Mouse (Mus musculus) hindbrain, embryonic 13.5 days (tissue): ENCODE results near the gene Bfsp1. TPM values are rescaled to one million over a fixed set of nuclear protein-coding genes. Genes with fewer than 3 reads are reported as not detected.

ENCODE experiments used
- ATAC-seq: fragments of 200-750 bp; cut with Nextera tagmentation; 2 replicates; pipeline ENCODE4 v1.8.0; 2017; ENCODE audit warnings: moderate TSS enrichment; ENCODE audit not compliant: low FRiP score
- H3K27ac ChIP-seq: fragments of 300-500 bp; sonication (generic); 2 replicates; pipeline ENCODE4 v1.5.1; 2015; ENCODE audit warnings: inconsistent platforms, mild to moderate bottlenecking, moderate library complexity
- H3K27me3 ChIP-seq: fragments of 300-500 bp; sonication (generic); 2 replicates; pipeline ENCODE4 v1.6.1; 2015; ENCODE audit warnings: mild to moderate bottlenecking, inconsistent platforms
- H3K36me3 ChIP-seq: fragments of 300-500 bp; sonication (generic); 2 replicates; pipeline ENCODE4 v1.6.1; 2015; ENCODE audit warnings: mild to moderate bottlenecking, inconsistent platforms
- H3K4me1 ChIP-seq: fragments of 300-500 bp; sonication (generic); replicated peaks from 2 replicates; pipeline ENCODE4 v1.6.1; 2015; ENCODE audit warnings: inconsistent platforms
- H3K4me2 ChIP-seq: fragments of 300-500 bp; sonication (generic); 2 replicates; pipeline ENCODE4 v1.6.1; 2015; ENCODE audit warnings: inconsistent platforms, mild to moderate bottlenecking, moderate library complexity
- H3K4me3 ChIP-seq: fragments of 300-500 bp; sonication (generic); 2 replicates; pipeline ENCODE4 v1.5.1; 2015; ENCODE audit warnings: mild to moderate bottlenecking, inconsistent platforms
- H3K9ac ChIP-seq: fragments of 300-500 bp; sonication (generic); 2 replicates; pipeline ENCODE4 v1.6.1; 2015; ENCODE audit warnings: mild to moderate bottlenecking, inconsistent platforms
- H3K9me3 ChIP-seq: fragments of 300-500 bp; sonication (generic); 2 replicates; pipeline ENCODE4 v1.6.1; 2016; ENCODE audit warnings: inconsistent platforms
- WGBS: fragments of 180-500 bp; shearing (Covaris S2); methylation state at CpG from one replicate; pipeline ENCODE4 v1.1.7; 2015; 5-methylcytosine and 5-hydroxymethylcytosine counted together
- polyA plus RNA-seq: library from polyadenylated mRNA; unstranded; fragments of >200 nt; fragmentation: Nextera tagmentation; extraction: Ambion mirVana; gene quantifications from 2 replicates; pipeline ENCODE4 v1.2.1, GENCODE M21; 2015

Gene Bfsp1
- polyA plus RNA-seq, 1 experiment from 2014 or later = 1.4 TPM

DNA sequence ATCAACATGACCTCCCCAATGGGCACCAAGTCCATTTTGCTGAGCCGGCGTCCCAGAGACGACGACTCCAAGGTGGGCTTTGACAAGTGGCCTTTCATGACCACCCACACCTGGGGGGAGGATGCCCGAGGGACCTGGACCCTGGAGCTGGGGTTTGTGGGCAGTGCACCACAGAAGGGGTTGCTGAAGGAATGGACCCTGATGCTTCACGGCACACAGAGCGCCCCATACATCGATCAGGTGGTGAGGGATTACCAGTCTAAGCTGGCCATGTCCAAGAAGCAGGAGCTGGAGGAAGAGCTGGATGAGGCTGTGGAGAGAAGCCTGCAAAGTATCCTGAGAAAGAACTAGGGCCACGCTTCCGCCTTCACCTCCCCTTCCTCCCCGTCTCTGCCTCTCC is 49.5 kb downstream of the Bfsp1 start:
- no peak for ATAC-seq
- no peak overlapping the region for H3K9ac ChIP-seq
- no peak overlapping the region for H3K27ac ChIP-seq
- no peaks in the 10 kb centered on the region for H3K27me3 ChIP-seq
- WGBS = 92% methylated on average over 11 of the region's 11 CpGs
- no peak overlapping the region for H3K4me3 ChIP-seq
- no peak overlapping the region for H3K4me2 ChIP-seq
- H3K36me3 ChIP-seq = peaks cover 8% of the 10 kb centered on the region; the same call in 1 of the 2 replicates
- no peaks in the 10 kb centered on the region for H3K9me3 ChIP-seq
- no peaks in the 10 kb centered on the region for H3K4me1 ChIP-seq

GRCm38 (mm10) chr2:143812262-143812661 is 50.7 kb downstream of the Bfsp1 start:
- Histone ChIP-seq H3K27ac (no peak overlapping the region), H3K27me3 (no peaks in the 10 kb centered on the region), H3K36me3 (peaks cover 8% of the 10 kb centered on the region; the same call in 1 of the 2 replicates), H3K9ac (no peak overlapping the region), H3K9me3 (no peaks in the 10 kb centered on the region), H3K4me1 (no peaks in the 10 kb centered on the region), H3K4me2 (no peak overlapping the region), H3K4me3 (no peak overlapping the region)
- ATAC-seq = no peak
- WGBS = 56% methylated on average over 4 of the region's 4 CpGs

DNA sequence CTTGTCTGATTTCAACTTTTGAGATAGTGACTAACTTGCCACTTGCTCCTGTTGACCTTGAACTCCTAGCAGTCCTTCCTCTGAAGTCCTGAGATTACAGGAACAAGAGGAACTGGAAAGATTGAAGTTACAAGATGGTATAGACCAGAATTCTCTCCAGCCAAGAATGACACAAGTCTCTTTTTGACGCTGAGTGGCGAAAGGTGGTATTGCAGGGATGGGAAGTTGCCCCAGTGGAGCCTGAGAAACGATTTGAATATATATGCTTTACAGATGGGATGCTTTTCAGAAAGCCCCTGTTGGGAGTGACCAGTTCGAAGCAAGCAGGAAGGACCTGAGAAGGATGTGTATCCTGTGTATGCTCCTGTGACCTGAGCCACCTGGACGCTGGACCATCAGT is 54.2 kb downstream of the Bfsp1 start:
- no peak for ATAC-seq
- H3K9me3 ChIP-seq = no peaks in the 10 kb centered on the region
- peaks cover 5% of the 10 kb centered on the region; the same call in 1 of the 2 replicates for H3K36me3 ChIP-seq
- whole genome bisulfite sequencing = 71% methylated on average over 5 of the region's 5 CpGs
- H3K27ac ChIP-seq = no peak overlapping the region
- no peak overlapping the region for H3K4me2 ChIP-seq
- H3K4me1 ChIP-seq = peaks cover 6% of the 10 kb centered on the region
- H3K9ac ChIP-seq = no peak overlapping the region
- no peak overlapping the region for H3K4me3 ChIP-seq
- no peaks in the 10 kb centered on the region for H3K27me3 ChIP-seq

DNA sequence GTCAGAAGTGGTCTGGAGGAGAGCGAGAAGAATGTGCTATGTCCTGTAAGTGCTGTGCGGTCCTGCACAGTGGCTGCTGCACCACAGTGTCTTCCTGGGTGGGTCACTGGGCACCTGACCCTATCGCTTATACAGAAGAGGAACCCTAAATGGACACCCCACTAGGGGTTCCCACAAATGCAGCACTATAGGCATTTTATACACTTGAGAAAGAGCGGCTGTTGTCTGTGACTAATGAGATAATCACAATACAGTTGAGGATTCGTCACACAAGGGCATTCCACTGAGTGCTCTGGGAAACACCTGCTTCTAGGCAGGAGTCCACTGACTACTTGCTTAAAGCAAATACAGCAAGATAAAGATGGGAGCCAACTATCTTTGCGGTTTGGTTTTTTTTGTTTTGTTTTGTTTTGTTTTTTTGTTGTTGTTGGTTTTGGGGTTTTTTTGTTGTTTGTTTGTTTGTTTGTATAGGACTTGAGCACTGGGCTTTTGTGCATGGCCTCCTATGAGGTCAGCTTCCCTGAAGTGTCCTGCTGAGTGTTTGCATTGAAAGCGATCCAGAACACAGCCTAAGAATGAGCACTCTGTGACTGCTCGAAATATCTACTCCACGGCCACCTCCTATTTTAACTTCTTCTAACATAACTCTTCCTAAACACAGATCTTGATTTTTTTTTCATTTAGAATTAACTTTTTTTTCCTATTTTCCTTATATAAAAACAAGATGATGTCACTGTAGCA is 55.9 kb downstream of the Bfsp1 start:
- Histone ChIP-seq H3K36me3 (peaks cover 3% of the 10 kb centered on the region; the same call in 1 of the 2 replicates), H3K27ac (no peak overlapping the region), H3K4me3 (no peak overlapping the region), H3K4me1 (peaks cover 6% of the 10 kb centered on the region), H3K9me3 (no peaks in the 10 kb centered on the region), H3K27me3 (no peaks in the 10 kb centered on the region), H3K4me2 (no peak overlapping the region), H3K9ac (no peak overlapping the region)
- 57% methylated on average over 9 of the region's 9 CpGs for WGBS
- peak; percentile 61; the same call in 1 of the 2 replicates for ATAC-seq

- Histone ChIP-seq H3K27ac (no peak overlapping the region), H3K4me3 (no peak overlapping the region), H3K36me3 (peaks cover 3% of the 10 kb centered on the region; the same call in 1 of the 2 replicates), H3K9me3 (no peaks in the 10 kb centered on the region), H3K4me2 (no peak overlapping the region), H3K27me3 (no peaks in the 10 kb centered on the region), H3K9ac (no peak overlapping the region), H3K4me1 (peaks cover 6% of the 10 kb centered on the region)
- 67% methylated on average over 15 of the region's 15 CpGs for WGBS
- peak; percentile 39; the same call in 1 of the 2 replicates for ATAC-seq
These were observed 56.6 kb downstream of the Bfsp1 start for GRCm38 (mm10) chr2:143806140-143806923.

DNA sequence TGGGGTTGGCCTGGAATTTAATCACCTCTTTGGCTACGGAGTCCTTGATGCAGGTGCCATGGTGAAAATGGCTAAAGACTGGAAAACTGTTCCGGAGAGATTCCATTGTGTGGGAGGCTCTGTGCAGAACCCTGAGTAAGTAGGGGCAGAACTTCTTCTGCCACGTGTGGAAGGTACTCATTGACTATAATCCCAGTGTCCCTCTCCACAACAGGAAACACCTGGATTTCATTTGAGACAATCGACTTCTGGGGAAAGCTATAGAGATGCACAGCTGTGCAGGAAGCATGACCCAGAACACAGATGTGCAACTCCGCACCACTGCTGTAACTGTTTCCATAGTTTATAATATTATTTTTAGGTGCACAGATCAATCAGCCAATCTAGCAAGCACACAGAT is 61.9 kb downstream of the Bfsp1 start:
- H3K27me3 ChIP-seq = no peaks in the 10 kb centered on the region
- no peaks in the 10 kb centered on the region for H3K4me1 ChIP-seq
- no peak overlapping the region for H3K4me3 ChIP-seq
- H3K27ac ChIP-seq = no peak overlapping the region
- no peak for ATAC-seq
- peaks cover 7% of the 10 kb centered on the region; the same call in 1 of the 2 replicates for H3K36me3 ChIP-seq
- no peak overlapping the region for H3K9ac ChIP-seq
- WGBS = 83% methylated on average over 5 of the region's 5 CpGs
- no peaks in the 10 kb centered on the region for H3K9me3 ChIP-seq
- no peak overlapping the region for H3K4me2 ChIP-seq

DNA sequence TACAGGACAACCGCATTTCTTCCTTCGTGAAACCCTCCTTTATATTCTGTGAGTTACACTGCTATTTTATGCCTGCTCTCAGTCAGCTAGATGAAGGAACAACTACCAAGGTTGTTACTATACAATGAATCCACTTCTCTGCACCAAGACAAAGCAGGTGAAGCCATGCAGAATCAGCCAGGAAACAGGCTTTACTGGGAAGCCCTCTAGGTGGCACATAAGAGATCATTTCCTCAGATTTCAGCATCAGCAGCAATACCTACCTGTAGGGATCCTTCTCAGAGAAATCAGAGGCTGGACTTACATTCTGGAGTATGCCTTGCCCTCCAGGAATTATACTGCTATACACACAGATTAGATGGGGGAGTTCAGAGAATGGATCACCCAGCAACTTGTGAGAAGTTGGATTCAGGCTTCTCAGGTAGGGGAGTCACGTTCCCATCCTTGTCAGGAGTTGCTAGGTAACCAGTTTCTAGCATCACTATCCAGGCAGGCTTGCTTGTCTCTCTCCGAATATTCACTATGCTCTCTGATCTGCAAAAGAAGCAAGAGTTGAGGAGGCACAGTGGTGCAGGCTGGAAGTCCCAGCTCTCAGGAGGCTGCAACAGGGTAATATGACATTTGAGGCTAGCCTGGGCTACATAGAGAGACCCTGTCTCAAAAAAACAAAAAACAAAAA is 66.5 kb downstream of the Bfsp1 start:
- Histone ChIP-seq H3K4me1 (no peaks in the 10 kb centered on the region), H3K36me3 (0 out of 2 replicates have a peak, but pooled peaks cover 5% of the 10 kb centered on the region), H3K4me3 (no peak overlapping the region), H3K9ac (no peak overlapping the region), H3K4me2 (no peak overlapping the region), H3K27ac (no peak overlapping the region), H3K27me3 (no peaks in the 10 kb centered on the region), H3K9me3 (no peaks in the 10 kb centered on the region)
- no peak for ATAC-seq
- 83% methylated on average over 4 of the region's 4 CpGs for WGBS

DNA sequence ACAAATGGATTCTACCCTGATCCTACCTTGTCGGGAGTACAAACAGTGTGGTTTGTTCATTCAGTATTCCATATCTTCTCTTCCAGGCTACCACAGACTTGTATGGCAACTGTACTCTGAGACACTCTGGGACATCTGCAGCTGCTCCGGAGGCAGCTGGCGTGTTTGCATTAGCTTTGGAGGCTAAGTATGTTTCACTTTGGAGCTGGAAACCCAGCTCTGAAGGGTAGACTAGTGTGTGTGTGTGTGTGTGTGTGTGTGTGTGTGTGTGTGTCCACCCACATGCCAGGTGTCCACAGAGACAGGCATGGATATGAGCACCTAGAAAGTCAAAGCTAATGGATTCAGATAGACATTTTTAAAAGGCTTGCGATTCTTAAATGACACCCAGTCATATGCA is 67.1 kb downstream of the Bfsp1 start:
- Histone ChIP-seq H3K36me3 (0 out of 2 replicates have a peak, but pooled peaks cover 1% of the 10 kb centered on the region), H3K27me3 (no peaks in the 10 kb centered on the region), H3K4me2 (no peak overlapping the region), H3K9ac (no peak overlapping the region), H3K9me3 (no peaks in the 10 kb centered on the region), H3K4me3 (no peak overlapping the region), H3K4me1 (no peaks in the 10 kb centered on the region), H3K27ac (no peak overlapping the region)
- WGBS = 93% methylated on average over 4 of the region's 4 CpGs
- ATAC-seq = no peak

DNA sequence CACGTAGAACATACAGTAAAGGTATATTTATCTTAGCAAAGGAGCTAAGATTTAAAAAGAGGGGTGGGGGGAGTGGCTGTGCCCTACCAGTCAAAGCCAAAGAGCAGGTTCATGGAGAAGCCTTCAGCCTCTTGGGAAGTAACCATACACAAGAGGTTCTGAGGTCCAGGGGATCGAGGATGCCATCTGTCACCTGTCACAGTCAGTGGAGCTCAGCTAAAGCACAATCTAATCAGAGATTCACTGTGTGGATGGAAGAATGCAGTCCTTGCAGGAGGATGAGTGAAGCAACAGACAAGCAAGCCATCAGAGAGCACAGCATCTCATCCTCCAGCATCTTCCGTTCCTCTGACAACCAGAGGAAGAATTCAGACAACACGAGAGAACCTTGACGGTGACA is 73.1 kb downstream of the Bfsp1 start:
- Histone ChIP-seq H3K4me1 (no peaks in the 10 kb centered on the region), H3K27ac (no peak overlapping the region), H3K9ac (no peak overlapping the region), H3K36me3 (peaks cover 2% of the 10 kb centered on the region), H3K4me3 (no peak overlapping the region), H3K4me2 (no peak overlapping the region), H3K27me3 (no peaks in the 10 kb centered on the region), H3K9me3 (no peaks in the 10 kb centered on the region)
- no peak for ATAC-seq
- WGBS = 88% methylated on average over 5 of the region's 5 CpGs

DNA sequence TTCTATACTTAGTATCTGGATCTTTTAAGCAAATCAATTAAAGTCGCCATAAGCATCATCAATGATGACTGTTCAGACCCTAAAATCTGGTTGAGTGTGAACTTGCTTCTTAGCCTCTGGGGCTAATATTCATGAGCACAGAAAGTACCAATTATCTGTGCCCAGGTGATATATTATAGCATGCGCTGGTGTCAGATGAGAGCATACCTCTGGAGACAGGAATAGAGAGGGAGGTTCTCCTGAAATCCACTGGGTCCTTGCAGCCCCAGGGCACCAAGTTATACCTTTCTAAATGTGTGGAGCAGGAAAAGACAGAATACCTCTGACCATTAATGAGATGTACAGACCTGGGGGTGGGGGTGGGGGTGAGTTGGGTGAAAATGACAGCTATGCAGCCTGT is 82.7 kb downstream of the Bfsp1 start:
- WGBS = 75% methylated on average over 2 of the region's 2 CpGs
- no peak for ATAC-seq
- Histone ChIP-seq H3K9me3 (no peaks in the 10 kb centered on the region), H3K27ac (no peak overlapping the region), H3K9ac (no peak overlapping the region), H3K4me2 (no peak overlapping the region), H3K4me3 (no peak overlapping the region), H3K36me3 (peaks cover 8% of the 10 kb centered on the region), H3K27me3 (no peaks in the 10 kb centered on the region), H3K4me1 (no peaks in the 10 kb centered on the region)
